26 mouse cellular contexts compared by ENCODE assay signal in the genomic region with DNA sequence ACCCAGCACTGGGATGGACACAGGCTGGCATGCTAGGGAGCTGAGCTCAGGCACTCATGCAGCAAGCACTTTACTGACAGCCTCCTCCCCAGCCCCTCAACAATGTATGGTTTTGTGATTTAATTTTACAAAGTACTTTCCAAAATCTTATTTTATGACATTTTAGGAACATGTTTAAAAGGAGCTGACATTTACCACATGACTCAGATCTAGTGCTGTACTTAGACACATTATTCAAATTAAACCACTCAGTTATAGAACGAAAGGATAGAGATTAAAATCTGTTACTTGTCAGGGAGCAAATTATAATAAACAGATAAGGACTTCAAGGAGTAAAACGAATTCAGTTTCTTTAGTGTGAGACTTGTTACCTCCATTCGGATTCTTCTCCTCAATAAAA. TPM values are rescaled to one million over a fixed set of nuclear protein-coding genes. Genes with fewer than 3 reads are reported as not detected.
A peak's percentile ranks its signal among the peaks of the same experiment; 100 is the strongest.
DNase-seq lines count a peak whose midpoint lies in the region; ATAC-seq and TF ChIP-seq lines count a peak whose summit lies in the region.
"Had no signal": no experiment of that assay in that cellular context is flagged by ENCODE, and none has a peak within 500 bp of the region (broad histone marks: within the 10 kb centered on the region; RNA-seq: fewer than 3 reads in every experiment).

No protein-coding gene starts in this region.

- H3K27me3 ChIP-seq in forebrain, postnatal 0 days (ENCODE audit: insufficient read depth, low read length) = no peaks in the 10 kb centered on the region
- no peaks in the 10 kb centered on the region for H3K27me3 ChIP-seq in forebrain, embryonic 15.5 days
- H3K27me3 ChIP-seq: CH12.LX; forebrain, embryonic 13.5 days; hindbrain, embryonic 12.5 days; intestine, embryonic 15.5 days had no signal

- 77% methylated on average over 3 of the region's 3 CpGs for WGBS in forebrain, postnatal 0 days
- WGBS in forebrain, embryonic 15.5 days = 87% methylated on average over 3 of the region's 3 CpGs

- no peak overlapping the region for H3K4me2 ChIP-seq in forebrain, postnatal 0 days (ENCODE audit: low read depth)
- no peak overlapping the region for H3K4me2 ChIP-seq in forebrain, embryonic 15.5 days (replicated peaks)
- H3K4me2 ChIP-seq: forebrain, embryonic 13.5 days; heart, embryonic 11.5 days; hindbrain, embryonic 12.5 days; intestine, embryonic 15.5 days had no signal

- H3K36me3 ChIP-seq in forebrain, postnatal 0 days (ENCODE audit: insufficient read depth) = peaks cover 32% of the 10 kb centered on the region
- peaks cover 36% of the 10 kb centered on the region for H3K36me3 ChIP-seq in forebrain, embryonic 15.5 days

- H3K27ac ChIP-seq in forebrain, postnatal 0 days (ENCODE audit: low read depth, low read length) = 0 out of 2 replicates have a peak overlapping the region, but pooled peaks have one; percentile 29
- H3K27ac ChIP-seq in forebrain, embryonic 15.5 days (replicated peaks) = no peak overlapping the region
- H3K27ac ChIP-seq in left cerebral cortex, adult 2 months = peak overlapping the region; percentile 66; the same call in 1 of the 2 replicates
- H3K27ac ChIP-seq: forebrain, embryonic 10.5 days; forebrain, embryonic 13.5 days; gastrocnemius, adult 2 months; hindbrain, embryonic 12.5 days; intestine, embryonic 15.5 days had no signal

- peak; percentile 54 for ATAC-seq in forebrain, postnatal 0 days
- ATAC-seq in forebrain, embryonic 15.5 days (replicated peaks) = no peak
- ATAC-seq: forebrain, embryonic 13.5 days; intestine, embryonic 15.5 days had no signal

- no peaks in the 10 kb centered on the region for H3K4me1 ChIP-seq in forebrain, postnatal 0 days (ENCODE audit: insufficient read depth)
- H3K4me1 ChIP-seq in forebrain, embryonic 15.5 days = no peaks in the 10 kb centered on the region
- H3K4me1 ChIP-seq: forebrain, embryonic 10.5 days; forebrain, embryonic 13.5 days; hindbrain, embryonic 12.5 days; intestine, embryonic 15.5 days had no signal

- intact Hi-C loops in left cerebral cortex, adult 2 months (cut with DNase I) = no loop called here

- H3K4me3 ChIP-seq in forebrain, postnatal 0 days (ENCODE audit: low read depth, low read length) = no peak overlapping the region
- H3K4me3 ChIP-seq in forebrain, embryonic 15.5 days = no peak overlapping the region
- no peak overlapping the region for H3K4me3 ChIP-seq in left cerebral cortex, adult 2 months
- H3K4me3 ChIP-seq: forebrain, embryonic 10.5 days; forebrain, embryonic 13.5 days; gastrocnemius, adult 2 months; hindbrain, embryonic 12.5 days; intestine, embryonic 15.5 days had no signal

- TF ChIP-seq CTCF in forebrain, postnatal 0 days (IDR thresholded peaks at IDR 0.05; ENCODE audit: low read depth) = no peak
- TF ChIP-seq CTCF in left cerebral cortex, adult 2 months (IDR thresholded peaks at IDR 0.05) = no peak

- no peak overlapping the region for H3K9ac ChIP-seq in forebrain, postnatal 0 days
- no peak overlapping the region for H3K9ac ChIP-seq in forebrain, embryonic 15.5 days (replicated peaks)
- H3K9ac ChIP-seq: forebrain, embryonic 13.5 days; hindbrain, embryonic 12.5 days; intestine, embryonic 15.5 days had no signal

- no peaks in the 10 kb centered on the region for H3K9me3 ChIP-seq in forebrain, postnatal 0 days (ENCODE audit: low read length)
- H3K9me3 ChIP-seq in forebrain, embryonic 15.5 days = no peaks in the 10 kb centered on the region
- H3K9me3 ChIP-seq: forebrain, embryonic 10.5 days; forebrain, embryonic 13.5 days; G1E; hindbrain, embryonic 12.5 days; intestine, embryonic 15.5 days had no signal

- no peak for DNase-seq in forebrain, postnatal 0 days
- DNase-seq in left cerebral cortex, adult 2 months (ENCODE audit: extremely low spot score in 1 of 2, low spot score in 2 of 2) = no peak
- no peak for DNase-seq in left cerebral cortex, adult 11 months (ENCODE audit: low spot score)
- peak; percentile 47 for DNase-seq in telencephalon, adult 2 months (ENCODE audit: low read depth, low spot score)
- no peak for DNase-seq in cerebellum, postnatal 10 days
- DNase-seq: adrenal gland, adult 2 months; adrenal gland, postnatal 25 days; B cell, adult 2 months; cerebellum, adult 18-20 months; cerebellum, adult 9-10 months; cerebellum, postnatal 25 days; gastrocnemius, adult 2 months; gastrocnemius, postnatal 14 days; heart, adult 11 months; kidney, adult 11 months had no signal

RNA-seq across cellular contexts. Expression of a gene that starts 11.2 kb away (rescaled TPM):
- total RNA-seq in forebrain, postnatal 0 days (2014; rRNA removed) = 13.9 and 14.0 TPM in 2 replicates
- polyA plus RNA-seq in forebrain, postnatal 0 days (2015; fragmentation: Nextera tagmentation; extraction: Ambion mirVana) = 23.5 and 24.9 TPM in 2 replicates
- polyA plus RNA-seq in forebrain, embryonic 15.5 days (2015; fragmentation: Nextera tagmentation; extraction: Ambion mirVana) = 24.9 and 25.8 TPM in 2 replicates
- 1 to 10 TPM; 5.3 to 5.9 TPM for total RNA-seq in left cerebral cortex, adult 2 months (2021)

RNA-seq across cellular contexts. Expression of a gene that starts 28.2 kb away (rescaled TPM):
- total RNA-seq in forebrain, postnatal 0 days (2014; rRNA removed) = 0.15 and 0.43 TPM in 2 replicates
- 0.05 and 0.19 TPM in 2 replicates for polyA plus RNA-seq in forebrain, postnatal 0 days (2015; fragmentation: Nextera tagmentation; extraction: Ambion mirVana)
- 0.14 TPM in 1 of 2 replicates, not detected in the other for polyA plus RNA-seq in forebrain, embryonic 15.5 days (2015; fragmentation: Nextera tagmentation; extraction: Ambion mirVana)
- total RNA-seq in left cerebral cortex, adult 2 months (2021) = under 1 TPM in 1 of 2 experiments, not detected in 1; 0.18 TPM
- total RNA-seq: common myeloid progenitor, adult 5-6 weeks; gastrocnemius, adult 2 months; heart, postnatal 25 days; hematopoietic stem cell, adult 5-6 weeks had no signal
- polyA plus RNA-seq: adrenal gland, adult 2 months; G1E had no signal

RNA-seq across cellular contexts. Expression of a gene that starts 28.4 kb away (rescaled TPM):
- 228 and 253 TPM in 2 replicates for total RNA-seq in forebrain, postnatal 0 days (2014; rRNA removed)
- polyA plus RNA-seq in forebrain, postnatal 0 days (2015; fragmentation: Nextera tagmentation; extraction: Ambion mirVana) = 251 and 279 TPM in 2 replicates
- 583 TPM in 2 replicates for polyA plus RNA-seq in forebrain, embryonic 15.5 days (2015; fragmentation: Nextera tagmentation; extraction: Ambion mirVana)
- 100 to 1,000 TPM; 103 to 115 TPM for total RNA-seq in left cerebral cortex, adult 2 months (2021)

RNA-seq across cellular contexts. Expression of a gene that starts 54.5 kb away (rescaled TPM):
- total RNA-seq in forebrain, postnatal 0 days (2014; rRNA removed) = 26.4 and 33.2 TPM in 2 replicates
- polyA plus RNA-seq in forebrain, postnatal 0 days (2015; fragmentation: Nextera tagmentation; extraction: Ambion mirVana) = 42.2 and 47.8 TPM in 2 replicates
- 45.3 and 47.7 TPM in 2 replicates for polyA plus RNA-seq in forebrain, embryonic 15.5 days (2015; fragmentation: Nextera tagmentation; extraction: Ambion mirVana)
- 10 to 100 TPM; 15.6 to 16.3 TPM for total RNA-seq in left cerebral cortex, adult 2 months (2021)

RNA-seq across cellular contexts. Expression of a gene that starts 54.8 kb away (rescaled TPM):
- 72.1 and 72.4 TPM in 2 replicates for total RNA-seq in forebrain, postnatal 0 days (2014; rRNA removed)
- 26.1 and 33.7 TPM in 2 replicates for polyA plus RNA-seq in forebrain, postnatal 0 days (2015; fragmentation: Nextera tagmentation; extraction: Ambion mirVana)
- polyA plus RNA-seq in forebrain, embryonic 15.5 days (2015; fragmentation: Nextera tagmentation; extraction: Ambion mirVana) = 47.9 and 48.8 TPM in 2 replicates
- 10 to 100 TPM; 40.7 to 45.1 TPM for total RNA-seq in left cerebral cortex, adult 2 months (2021)
